Mouse (Mus musculus): ENCODE measurements around the gene Acss3.

DNA sequence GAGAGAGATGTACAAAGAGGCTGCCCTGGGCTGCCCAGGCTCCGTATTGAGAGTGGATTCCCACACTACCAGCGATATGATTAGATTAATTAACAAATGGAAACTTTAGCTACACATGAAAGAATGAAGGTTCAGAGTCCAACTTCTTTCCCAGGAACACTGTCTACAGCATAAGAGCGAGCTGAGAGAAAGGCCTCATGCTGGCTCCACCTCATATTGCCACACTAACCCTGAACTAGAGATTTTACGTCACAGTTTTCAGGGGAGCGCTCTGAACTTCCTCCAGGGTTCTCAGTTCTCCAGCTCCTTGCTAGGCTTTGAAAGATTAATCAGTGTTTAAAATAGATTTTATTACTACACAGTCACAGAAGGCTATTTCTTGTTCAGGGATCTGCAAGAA is 182.1 kb downstream of the Acss3 start:
- TF ChIP-seq CTCF (IDR thresholded peaks at IDR 0.05; ENCODE audit: extremely low read depth, insufficient read depth, insufficient read length, insufficient replicate concordance) (no peak), POLR2A (IDR thresholded peaks at IDR 0.05; ENCODE audit: low read depth, low read length) (no peak)
